Mouse (Mus musculus) hindbrain, embryonic 10.5 days (tissue): ENCODE data around the gene Eef2k. TPM values are rescaled to one million over a fixed set of nuclear protein-coding genes. Genes with fewer than 3 reads are reported as not detected.

Source experiments
- DNase-seq: peaks from one replicate; pipeline ENCODE4 v3.0.0-alpha.2; 2017; ENCODE audit warnings: low spot score
- H3K27ac ChIP-seq: fragments of 300-500 bp; sonication (generic); 2 replicates; pipeline ENCODE4 v1.5.1; 2016; ENCODE audit warnings: mild to moderate bottlenecking, moderate library complexity
- H3K27me3 ChIP-seq: fragments of 300-500 bp; sonication (generic); 2 replicates; pipeline ENCODE4 v1.6.1; 2016; ENCODE audit warnings: mild to moderate bottlenecking; ENCODE audit not compliant: poor library complexity, insufficient read depth, severe bottlenecking
- H3K36me3 ChIP-seq: fragments of 300-500 bp; sonication (generic); 2 replicates; pipeline ENCODE4 v1.6.1; 2016; ENCODE audit warnings: mild to moderate bottlenecking, moderate library complexity
- H3K4me1 ChIP-seq: fragments of 300-500 bp; sonication (generic); replicated peaks from 2 replicates; pipeline ENCODE4 v1.6.1; 2016; ENCODE audit warnings: mild to moderate bottlenecking
- H3K4me3 ChIP-seq: fragments of 300-500 bp; sonication (generic); 2 replicates; pipeline ENCODE4 v1.5.1; 2016; ENCODE audit warnings: mild to moderate bottlenecking, moderate library complexity
- H3K9me3 ChIP-seq: fragments of 300-500 bp; sonication (generic); 2 replicates; pipeline ENCODE4 v1.6.1; 2016; ENCODE audit warnings: mild to moderate bottlenecking, moderate library complexity
- whole genome bisulfite sequencing: fragments of 180-500 bp; shearing (Covaris S2); methylation state at CpG from one replicate; pipeline ENCODE4 v1.1.7; 2016; 5-methylcytosine and 5-hydroxymethylcytosine counted together
- polyA plus RNA-seq: library from polyadenylated mRNA; unstranded; fragments of >200 nt; fragmentation: Nextera tagmentation; extraction: Ambion mirVana; gene quantifications from 2 replicates; pipeline ENCODE4 v1.2.1, GENCODE M21; 2016

The Eef2k gene
- polyA plus RNA-seq, 1 experiment from 2014 or later = 26.9 TPM

DNA sequence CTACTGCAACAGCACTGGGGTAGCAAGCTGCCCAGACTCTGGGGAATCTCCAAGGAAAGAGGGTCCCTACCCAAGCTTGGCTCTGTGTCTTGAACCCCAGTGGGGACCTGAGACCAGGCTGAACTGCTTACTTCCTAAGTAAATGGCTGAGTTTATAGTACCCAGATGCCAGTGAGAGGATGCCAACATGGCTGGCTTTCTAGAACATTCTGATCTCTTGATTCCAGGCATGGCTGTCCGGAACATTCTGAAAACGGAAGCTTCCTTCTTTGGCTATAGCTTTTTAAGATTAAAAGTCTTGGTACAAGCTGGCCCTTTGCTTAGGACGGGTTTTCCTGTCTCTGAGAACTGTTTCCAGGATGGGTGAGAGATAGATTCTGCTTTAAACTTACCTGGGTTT lies 31.4 kb downstream of the Eef2k start:
- no peak overlapping the region for H3K4me3 ChIP-seq
- H3K36me3 ChIP-seq = no peaks in the 10 kb centered on the region

DNA sequence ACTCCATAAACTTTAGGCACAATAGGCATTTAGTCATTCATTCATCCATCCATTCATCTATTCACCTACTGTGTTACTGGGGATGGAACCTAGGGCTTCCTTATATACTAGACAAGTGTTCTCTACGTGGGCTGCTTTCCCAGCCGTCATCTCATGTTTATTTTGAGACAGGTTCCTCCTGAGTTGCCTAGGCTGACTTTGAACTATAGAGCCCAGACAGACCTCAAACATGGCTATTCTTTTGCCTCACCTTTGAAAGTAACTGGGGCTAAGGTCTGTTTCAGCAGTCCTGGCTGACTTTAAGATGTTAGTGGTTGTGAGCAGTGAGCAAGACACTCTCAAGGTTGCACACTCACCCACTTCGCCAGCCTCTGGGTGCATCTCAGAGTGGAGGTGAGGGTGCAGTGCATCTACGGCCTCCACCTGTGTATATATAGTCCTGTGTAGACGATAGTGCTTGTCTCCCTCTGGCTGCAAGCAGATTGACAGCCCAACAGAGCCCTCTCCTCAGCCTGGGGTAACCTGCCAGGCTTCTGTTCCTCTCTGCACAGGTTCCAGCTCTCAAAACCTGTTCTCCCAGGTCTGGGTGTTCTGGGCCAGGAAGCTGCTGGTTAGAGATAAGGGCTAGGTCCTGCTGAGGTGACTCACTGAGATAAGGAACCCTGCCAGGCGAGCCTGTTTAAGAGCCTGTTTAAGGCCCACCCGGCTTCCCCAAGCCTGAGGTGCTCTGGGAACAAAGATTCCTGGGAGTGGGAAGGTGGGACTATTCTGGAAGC lies 32.3 kb downstream of the Eef2k start:
- 79% methylated on average over 7 of the region's 7 CpGs for WGBS
- Histone ChIP-seq H3K9me3 (no peaks in the 10 kb centered on the region), H3K4me1 (0 out of 2 replicates have a peak, but pooled peaks cover 7% of the 10 kb centered on the region), H3K27me3 (no peaks in the 10 kb centered on the region), H3K4me3 (no peak overlapping the region), H3K36me3 (peaks cover 2% of the 10 kb centered on the region), H3K27ac (peak overlapping the region; percentile 57)
- no peak for DNase-seq

More for the DNA sequence above, 31.4 kb downstream of the Eef2k start:
- H3K9me3 ChIP-seq = no peaks in the 10 kb centered on the region
- WGBS = 88% methylated on average over 3 of the region's 3 CpGs
- no peaks in the 10 kb centered on the region for H3K27me3 ChIP-seq
- H3K27ac ChIP-seq = peak overlapping the region; percentile 50; the same call in 1 of the 2 replicates
- DNase-seq = no peak
- H3K4me1 ChIP-seq = 0 out of 2 replicates have a peak, but pooled peaks cover 8% of the 10 kb centered on the region

DNA sequence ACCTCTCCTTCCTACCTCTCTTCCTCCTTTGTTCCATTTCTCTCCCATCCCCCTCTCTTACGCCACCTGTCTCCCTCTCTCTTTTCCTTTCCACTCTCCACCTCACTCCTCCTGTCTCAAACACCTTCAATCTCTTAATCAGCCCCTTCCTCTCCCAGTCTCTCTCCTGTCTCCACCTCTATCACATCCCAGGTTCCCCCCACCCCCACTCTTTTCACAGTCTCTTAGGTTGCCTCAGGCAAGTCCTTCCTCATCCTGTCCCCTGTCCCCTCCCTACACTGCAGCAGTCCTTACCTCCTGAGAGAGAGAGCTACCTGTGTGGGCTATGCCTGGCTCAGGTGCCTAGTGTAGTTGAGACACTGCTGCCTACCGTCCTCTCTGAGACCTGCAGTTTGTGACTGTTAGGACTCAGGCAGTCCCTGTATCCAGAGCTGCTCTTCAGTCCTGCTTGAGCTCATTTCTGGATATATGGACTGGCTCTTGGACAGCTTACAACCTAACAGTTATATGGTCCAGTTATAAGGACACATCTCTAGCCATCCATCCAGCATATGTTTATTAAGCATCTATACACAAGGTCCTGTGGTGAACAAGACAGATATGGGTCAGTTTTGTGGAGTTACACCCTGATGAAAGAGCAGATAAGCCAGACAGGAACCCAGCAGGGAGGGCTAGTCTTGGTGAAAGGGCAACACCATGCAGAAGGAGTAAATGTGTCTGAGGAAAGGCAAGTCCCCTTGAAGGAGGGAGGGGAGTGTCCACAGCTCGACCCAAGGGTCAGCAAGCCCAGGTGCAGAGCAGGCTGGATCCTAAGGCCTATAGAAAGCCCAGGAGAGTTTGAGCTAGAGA lies 33.1 kb downstream of the Eef2k start:
- no peaks in the 10 kb centered on the region for H3K9me3 ChIP-seq
- H3K27ac ChIP-seq = peak overlapping the region; percentile 57
- no peaks in the 10 kb centered on the region for H3K27me3 ChIP-seq
- H3K4me1 ChIP-seq = 0 out of 2 replicates have a peak, but pooled peaks cover 5% of the 10 kb centered on the region
- H3K36me3 ChIP-seq = peaks cover 10% of the 10 kb centered on the region
- no peak overlapping the region for H3K4me3 ChIP-seq
- 68% methylated on average over 3 of the region's 3 CpGs for WGBS
- DNase-seq = no peak

DNA sequence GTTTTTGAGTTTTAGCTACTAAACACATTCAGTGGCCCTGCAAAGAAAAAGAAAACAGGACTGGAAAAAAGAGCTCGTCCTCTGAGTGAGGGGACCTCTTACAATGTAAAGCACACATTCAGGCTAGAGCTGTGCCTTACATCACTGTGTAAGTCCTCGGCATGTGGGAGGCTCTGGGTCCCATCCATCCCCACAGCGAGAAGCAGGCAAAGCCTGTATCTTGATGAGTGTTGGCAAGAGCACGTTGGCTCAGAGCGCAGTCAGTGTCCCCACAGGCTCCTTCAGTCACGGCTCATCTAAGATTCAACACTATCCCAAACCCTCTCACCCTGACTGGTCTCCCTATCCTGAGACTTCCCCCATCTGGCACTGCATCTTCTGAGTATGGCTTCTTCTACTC lies 35.6 kb downstream of the Eef2k start:
- WGBS = 81% methylated on average over 6 of the region's 6 CpGs
- peaks cover 5% of the 10 kb centered on the region; the same call in 1 of the 2 replicates for H3K4me1 ChIP-seq
- DNase-seq = no peak
- no peak overlapping the region for H3K4me3 ChIP-seq
- no peaks in the 10 kb centered on the region for H3K9me3 ChIP-seq
- H3K27ac ChIP-seq = no peak overlapping the region
- H3K27me3 ChIP-seq = no peaks in the 10 kb centered on the region
- H3K36me3 ChIP-seq = peaks cover 24% of the 10 kb centered on the region

DNA sequence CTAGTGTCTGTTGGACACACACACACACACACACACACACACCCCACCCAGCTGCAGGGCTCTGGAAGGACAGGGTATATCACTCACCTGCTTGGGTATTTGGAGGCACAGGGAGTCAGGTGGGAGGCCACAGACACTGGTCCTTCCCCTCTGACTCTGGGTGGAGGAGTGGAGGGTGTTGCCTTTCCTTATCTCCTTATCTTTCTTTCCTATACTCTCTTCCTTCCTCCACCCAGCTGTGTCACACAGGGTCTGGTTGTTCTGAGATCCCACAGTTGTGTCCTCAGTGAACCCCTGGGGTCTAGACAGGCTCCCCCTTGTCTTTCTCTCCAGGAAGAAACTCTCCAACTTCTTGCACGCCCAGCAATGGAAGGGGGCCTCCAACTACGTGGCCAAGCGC lies 37.3 kb downstream of the Eef2k start:
- Histone ChIP-seq H3K4me1 (peaks cover 5% of the 10 kb centered on the region; the same call in 1 of the 2 replicates), H3K9me3 (no peaks in the 10 kb centered on the region), H3K27me3 (no peaks in the 10 kb centered on the region), H3K27ac (no peak overlapping the region), H3K4me3 (no peak overlapping the region), H3K36me3 (peaks cover 40% of the 10 kb centered on the region)
- 88% methylated on average over 3 of the region's 3 CpGs for WGBS
- no peak for DNase-seq

DNA sequence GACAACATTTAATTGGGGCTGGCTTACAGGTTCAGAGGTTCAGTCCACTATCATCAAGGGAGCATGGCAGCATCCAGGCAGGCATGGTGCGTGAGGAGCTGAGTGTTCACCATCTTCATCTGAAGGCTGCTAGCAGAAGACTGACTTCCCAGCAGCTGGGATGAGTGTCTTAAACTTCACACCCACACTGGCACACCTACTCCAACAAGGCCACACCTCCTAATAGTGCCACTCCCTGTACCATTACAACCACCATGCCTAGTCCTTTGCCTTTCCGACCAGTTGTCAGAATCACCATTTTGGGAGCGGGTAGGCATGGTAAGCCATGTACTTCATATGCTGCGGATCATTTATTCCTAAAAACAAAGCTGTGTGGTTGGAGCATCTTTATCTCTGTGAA lies 38.1 kb downstream of the Eef2k start:
- WGBS = 98% methylated on average over 4 of the region's 4 CpGs
- Histone ChIP-seq H3K4me1 (peaks cover 2% of the 10 kb centered on the region; the same call in 1 of the 2 replicates), H3K4me3 (no peak overlapping the region), H3K9me3 (no peaks in the 10 kb centered on the region), H3K27me3 (no peaks in the 10 kb centered on the region), H3K27ac (no peak overlapping the region), H3K36me3 (peaks cover 48% of the 10 kb centered on the region)
- DNase-seq = no peak

DNA sequence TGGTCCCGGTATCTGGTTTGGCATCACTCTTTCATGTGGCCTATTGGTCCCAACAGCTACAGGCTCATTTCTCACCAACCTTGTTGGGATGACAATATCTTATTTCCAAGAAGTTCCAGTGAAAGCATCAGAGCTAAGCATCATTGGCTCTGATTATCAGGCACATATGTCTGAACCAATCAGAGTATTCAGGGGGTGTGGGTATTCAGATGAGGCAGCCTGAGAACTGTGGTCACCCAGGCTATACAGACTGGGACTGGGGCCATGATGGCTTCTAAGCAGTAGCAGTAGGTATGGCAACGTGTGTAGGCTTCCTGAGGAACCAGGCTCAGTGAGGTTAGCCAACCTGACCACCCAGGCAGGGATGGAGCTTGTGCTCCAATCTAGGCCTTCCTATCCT lies 38.8 kb downstream of the Eef2k start:
- Histone ChIP-seq H3K9me3 (no peaks in the 10 kb centered on the region), H3K27me3 (no peaks in the 10 kb centered on the region), H3K27ac (no peak overlapping the region), H3K36me3 (peaks cover 55% of the 10 kb centered on the region), H3K4me1 (no peaks in the 10 kb centered on the region; the same call in 1 of the 2 replicates), H3K4me3 (no peak overlapping the region)
- no peak for DNase-seq
- WGBS = 68% methylated on average over 2 of the region's 2 CpGs

DNA sequence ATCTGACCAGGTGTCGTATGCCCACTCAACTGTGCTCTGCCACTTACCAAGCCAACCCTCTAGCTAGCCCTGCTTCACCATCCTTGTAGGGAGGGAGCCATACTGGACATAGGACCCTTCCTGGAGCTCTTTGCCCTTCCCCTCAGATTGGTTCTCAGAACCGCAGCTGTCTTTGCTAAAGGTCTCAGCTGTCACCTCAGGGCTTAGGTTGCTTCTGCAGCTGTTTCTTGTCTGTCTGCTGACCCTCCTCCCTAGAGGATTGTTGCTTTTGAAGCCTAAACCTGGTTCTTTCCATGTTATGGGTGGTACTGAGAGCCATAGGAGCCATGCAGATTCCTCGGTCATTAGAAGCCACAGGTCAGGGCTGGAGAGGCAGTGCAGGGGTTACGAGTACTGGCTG lies 40.0 kb downstream of the Eef2k start:
- Histone ChIP-seq H3K4me1 (no peaks in the 10 kb centered on the region; the same call in 1 of the 2 replicates), H3K27ac (no peak overlapping the region), H3K4me3 (no peak overlapping the region), H3K9me3 (no peaks in the 10 kb centered on the region), H3K27me3 (no peaks in the 10 kb centered on the region), H3K36me3 (peaks cover 66% of the 10 kb centered on the region)
- DNase-seq = no peak
- 81% methylated on average over 4 of the region's 4 CpGs for WGBS

DNA sequence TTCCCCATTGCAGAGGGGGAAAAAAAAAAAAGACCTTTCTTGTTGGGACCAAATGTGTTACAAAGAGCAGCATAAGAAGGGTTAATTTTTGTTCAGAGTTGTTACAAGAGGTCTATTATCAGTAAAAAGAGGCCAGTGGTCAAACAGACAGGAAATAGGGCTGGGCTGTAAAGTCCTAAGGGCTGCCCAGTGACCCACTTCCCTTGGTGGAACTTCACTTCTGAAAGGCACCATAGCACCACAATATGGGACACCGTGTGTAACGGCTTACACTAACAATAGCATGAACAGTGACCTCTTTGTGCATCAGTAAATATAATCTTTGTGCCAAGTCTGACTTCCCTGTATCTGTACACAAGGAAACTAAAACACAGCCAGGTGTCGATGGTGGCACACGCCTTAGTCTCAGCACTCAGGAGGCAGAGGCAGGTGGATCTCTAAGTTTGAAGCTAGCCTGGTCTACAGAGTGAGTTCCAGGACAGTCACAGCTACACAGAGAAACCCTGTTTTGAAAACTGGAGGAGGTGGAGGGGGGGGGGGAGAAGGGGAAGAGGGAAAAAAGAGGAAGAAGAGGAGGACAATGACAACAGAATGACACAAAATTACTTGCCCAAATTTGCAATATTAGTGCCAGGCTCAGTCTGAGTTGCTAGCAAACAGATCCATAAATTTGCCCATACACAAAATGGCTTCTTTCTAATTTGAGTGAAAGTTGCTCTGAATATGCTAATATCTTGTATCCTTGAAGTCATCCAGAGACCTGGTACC lies 41.1 kb downstream of the Eef2k start:
- H3K9me3 ChIP-seq = no peaks in the 10 kb centered on the region
- H3K36me3 ChIP-seq = peaks cover 66% of the 10 kb centered on the region
- H3K27me3 ChIP-seq = no peaks in the 10 kb centered on the region
- no peak for DNase-seq
- no peaks in the 10 kb centered on the region; the same call in 1 of the 2 replicates for H3K4me1 ChIP-seq
- H3K27ac ChIP-seq = no peak overlapping the region
- no peak overlapping the region for H3K4me3 ChIP-seq
- WGBS = 89% methylated on average over 4 of the region's 4 CpGs

DNA sequence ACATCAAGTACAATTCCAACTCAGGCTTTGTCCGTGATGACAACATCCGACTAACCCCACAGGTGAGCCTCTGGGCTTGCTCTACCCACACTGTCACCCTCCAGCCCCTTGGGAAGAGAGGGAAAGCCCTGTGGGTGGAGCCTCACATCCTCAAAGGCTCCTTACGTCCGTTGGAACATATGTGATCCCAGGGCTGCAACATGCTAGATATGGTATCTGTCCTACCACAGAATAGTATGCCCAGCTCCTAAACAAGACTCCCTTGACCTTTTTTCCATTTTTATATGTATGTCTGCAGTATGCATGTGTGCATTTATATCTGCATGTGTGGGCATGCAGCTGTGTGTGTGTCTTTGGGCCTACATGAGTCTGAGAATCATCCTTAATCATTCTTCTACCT lies 42.1 kb downstream of the Eef2k start:
- Histone ChIP-seq H3K4me3 (no peak overlapping the region), H3K27me3 (no peaks in the 10 kb centered on the region), H3K9me3 (no peaks in the 10 kb centered on the region), H3K27ac (no peak overlapping the region), H3K4me1 (no peaks in the 10 kb centered on the region; the same call in 1 of the 2 replicates), H3K36me3 (peaks cover 72% of the 10 kb centered on the region)
- WGBS = 95% methylated on average over 4 of the region's 4 CpGs
- no peak for DNase-seq

DNA sequence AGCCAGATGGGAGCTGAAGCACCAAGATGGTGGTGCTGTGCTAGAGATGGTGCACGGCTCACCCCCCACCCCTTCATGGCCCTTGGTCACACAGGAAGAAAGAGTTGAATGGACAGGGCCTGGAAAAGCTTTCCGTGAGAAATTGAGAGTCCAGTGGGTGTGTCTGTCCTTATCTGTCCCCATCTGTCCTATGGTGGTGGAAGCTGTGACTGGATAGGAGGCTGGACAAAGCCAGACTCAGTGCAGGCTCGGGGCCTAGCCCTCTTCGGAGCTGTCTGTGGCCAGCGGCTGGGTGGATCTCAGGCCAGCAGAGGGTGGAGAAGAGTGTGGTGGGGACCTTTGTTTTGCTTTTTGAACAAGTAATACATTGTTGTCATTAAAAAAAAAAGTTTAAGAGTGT lies 50.5 kb downstream of the Eef2k start:
- Histone ChIP-seq H3K36me3 (peaks cover 25% of the 10 kb centered on the region), H3K9me3 (no peaks in the 10 kb centered on the region), H3K4me1 (0 out of 2 replicates have a peak, but pooled peaks cover 5% of the 10 kb centered on the region), H3K27ac (no peak overlapping the region), H3K27me3 (no peaks in the 10 kb centered on the region), H3K4me3 (no peak overlapping the region)
- WGBS = 86% methylated on average over 5 of the region's 5 CpGs
- no peak for DNase-seq

DNA sequence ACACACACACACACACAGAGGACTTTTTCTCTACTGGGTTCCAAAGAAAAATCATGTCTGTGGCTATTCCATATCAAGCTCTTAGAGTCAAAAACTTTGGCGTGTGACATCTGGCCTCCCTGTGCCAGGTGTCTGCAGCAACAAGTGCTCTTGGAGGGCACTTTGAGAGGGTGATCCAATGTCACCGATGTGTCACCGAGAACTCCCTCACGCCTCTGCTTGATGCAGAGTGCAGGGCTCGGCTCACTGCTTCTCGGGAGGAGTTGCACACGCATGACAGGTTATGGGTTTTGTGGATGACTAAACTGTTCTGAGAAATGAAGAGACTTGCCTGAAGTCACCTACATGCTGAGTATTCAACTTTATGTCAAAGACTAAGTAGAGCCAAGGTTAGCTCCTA lies 54.4 kb downstream of the Eef2k start:
- no peaks in the 10 kb centered on the region for H3K27me3 ChIP-seq
- DNase-seq = no peak
- no peak overlapping the region for H3K4me3 ChIP-seq
- WGBS = 92% methylated on average over 7 of the region's 7 CpGs
- H3K36me3 ChIP-seq = peaks cover 28% of the 10 kb centered on the region
- H3K27ac ChIP-seq = no peak overlapping the region
- peaks cover 13% of the 10 kb centered on the region for H3K4me1 ChIP-seq
- no peaks in the 10 kb centered on the region for H3K9me3 ChIP-seq
